Mouse (Mus musculus) layer of hippocampus, adult 11-12 months (tissue): ENCODE measurements around the gene Sapcd2.
"Not testable (repeated sequence)": the region's sequence is repeated elsewhere in the genome, so short reads cannot be mapped to it uniquely, and the experiment has no call there.

ENCODE experiments used
- DNase-seq: peaks from one replicate; pipeline ENCODE4 v3.0.0; 2022; ENCODE audit warnings: low spot score

Gene Sapcd2

DNA sequence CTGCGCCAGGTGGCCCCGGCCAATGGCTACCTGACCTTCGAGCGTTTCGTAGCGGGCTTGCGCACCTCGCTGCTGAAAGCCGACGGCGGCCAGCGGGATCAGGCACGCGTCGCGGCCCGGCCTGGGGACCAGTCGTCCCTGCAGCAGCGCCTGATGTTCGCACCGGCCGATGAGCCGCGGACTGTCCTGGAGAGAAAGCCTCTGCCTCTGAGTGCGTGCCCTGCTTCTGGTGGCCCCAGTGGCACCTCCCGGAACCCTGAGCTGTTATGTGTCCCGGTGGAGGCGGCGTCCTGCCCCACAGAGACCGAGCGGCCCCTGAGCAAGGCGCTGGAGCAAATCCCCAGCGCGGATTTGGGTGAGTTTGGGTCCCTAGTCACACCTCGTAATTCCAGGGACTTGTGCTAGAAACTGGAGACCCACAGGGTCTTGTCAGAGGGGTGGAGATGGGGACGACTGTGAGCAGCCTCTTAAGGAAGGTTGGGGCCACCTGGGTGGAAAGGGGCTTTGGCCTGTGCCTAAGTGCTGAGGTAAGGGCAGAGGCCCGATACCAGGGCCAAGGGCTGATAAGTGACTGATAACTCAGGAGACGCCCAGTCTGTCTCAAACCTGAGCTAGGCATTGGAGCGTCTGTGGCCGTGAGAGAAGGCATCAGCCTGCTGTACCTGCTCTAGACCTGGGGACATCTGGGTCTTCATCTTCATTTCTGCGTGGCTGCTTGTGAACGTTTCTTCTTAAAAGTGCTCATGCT is 697 bp downstream of the Sapcd2 start:
- DNase-seq = no peak

GRCm38 (mm10) chr2:25373431-25373830 is 1.3 kb downstream of the Sapcd2 start:
- DNase-seq = no peak

DNA sequence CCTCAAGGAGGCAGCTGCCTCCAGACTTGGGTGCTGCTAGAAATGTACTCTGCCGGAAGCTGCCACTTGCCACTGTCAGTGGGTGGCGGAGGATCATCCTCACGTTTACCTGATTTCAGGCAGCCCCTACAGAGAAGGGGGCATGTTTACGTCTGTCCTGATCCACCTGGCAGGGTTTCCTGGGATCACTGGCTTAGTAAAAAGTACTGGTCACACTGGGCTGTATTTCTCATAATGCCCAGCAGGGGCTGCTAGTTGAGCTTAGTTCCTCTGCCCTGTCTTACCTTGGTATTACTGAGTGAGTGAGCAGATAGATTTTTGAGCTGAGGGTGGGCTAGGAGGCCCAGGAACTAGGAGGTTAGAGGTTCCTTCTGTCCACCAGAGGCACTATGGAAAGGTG is 4.5 kb downstream of the Sapcd2 start:
- DNase-seq = peak; percentile 61

- no peak for DNase-seq
Measured at GRCm38 (mm10) chr2:25384492-25384891, 12.4 kb downstream of the Sapcd2 start.

DNA sequence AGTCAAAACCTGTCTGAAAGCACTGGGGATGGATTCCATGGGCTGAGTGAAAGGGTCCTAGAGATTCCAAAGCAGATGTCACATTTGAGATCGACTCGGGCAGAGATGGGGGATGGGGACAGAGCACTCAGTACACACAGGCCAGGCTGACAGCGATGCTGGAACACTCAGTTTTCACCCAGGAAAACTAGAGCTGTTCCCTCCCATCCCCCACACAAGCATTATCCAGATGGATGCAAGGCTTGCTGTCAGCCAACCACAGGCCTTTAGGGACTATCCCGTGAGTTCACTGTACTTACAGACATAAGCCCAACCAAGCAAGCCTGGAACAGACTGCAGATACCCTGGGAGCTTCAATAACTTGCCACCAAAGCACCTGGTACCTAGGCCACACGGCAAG is 19.1 kb downstream of the Sapcd2 start:
- no peak for DNase-seq

- DNase-seq = peak; percentile 56
Measured at GRCm38 (mm10) chr2:25394281-25395221, 22.4 kb downstream of the Sapcd2 start.

DNA sequence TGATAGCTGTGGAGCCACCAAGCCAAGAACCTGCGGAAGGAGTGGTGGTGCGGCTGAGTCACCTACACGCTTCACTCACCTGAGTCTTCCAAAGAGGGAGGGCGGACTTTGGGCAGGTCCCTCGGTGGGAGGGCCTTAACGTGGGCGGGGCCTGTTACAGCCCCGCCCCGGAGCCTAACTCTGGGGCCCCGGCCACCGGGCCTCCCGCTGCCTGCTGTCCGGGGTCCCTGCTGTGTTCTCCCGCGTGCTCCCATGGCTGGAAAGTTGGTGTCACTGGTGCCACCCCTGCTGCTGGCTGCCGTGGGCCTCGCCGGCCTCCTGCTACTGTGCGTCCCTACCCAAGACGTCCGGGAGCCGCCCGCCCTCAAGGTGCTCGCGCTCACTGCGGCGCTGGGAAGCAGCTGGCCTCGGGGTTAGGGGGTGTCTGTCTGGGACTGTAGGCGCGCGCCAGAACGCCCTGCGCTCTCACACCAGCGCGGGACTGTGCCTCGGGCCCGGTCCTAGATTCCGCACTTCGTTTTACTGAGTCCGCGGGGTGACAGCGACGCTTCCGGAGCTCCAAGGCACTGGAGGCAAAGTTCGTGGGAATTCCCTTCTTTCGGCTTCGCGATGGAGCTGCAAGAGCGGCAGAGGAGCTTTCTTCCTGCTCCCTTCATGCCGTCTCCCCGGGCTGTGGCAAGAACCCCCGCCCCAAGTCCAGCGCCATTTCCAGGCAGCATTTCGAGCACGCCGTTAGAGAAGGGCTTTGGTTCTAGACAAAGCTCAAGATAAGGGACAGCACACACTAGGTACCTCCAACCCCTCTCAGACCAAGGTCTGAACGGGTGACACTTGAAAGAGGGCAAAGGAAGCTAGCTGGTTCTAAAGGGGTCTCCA is 23.8 kb downstream of the Sapcd2 start, which contains the start of gene Entpd2:
Gene Entpd2, plus strand, starts transcription at position 154 of the 876 bp plus-strand sequence.
- DNase-seq = no peak

GRCm38 (mm10) chr2:25396597-25396983 is 24.5 kb downstream of the Sapcd2 start:
- no peak for DNase-seq

GRCm38 (mm10) chr2:25397010-25397409 is 24.9 kb downstream of the Sapcd2 start:
- DNase-seq = no peak

- no peak for DNase-seq
Measured at GRCm38 (mm10) chr2:25398065-25398464, 25.9 kb downstream of the Sapcd2 start.

- no peak for DNase-seq
Measured at GRCm38 (mm10) chr2:25399051-25399450, 26.9 kb downstream of the Sapcd2 start, which contains the start of gene Npdc1. Npdc1 (plus strand) TSS chr2:25399351.

DNA sequence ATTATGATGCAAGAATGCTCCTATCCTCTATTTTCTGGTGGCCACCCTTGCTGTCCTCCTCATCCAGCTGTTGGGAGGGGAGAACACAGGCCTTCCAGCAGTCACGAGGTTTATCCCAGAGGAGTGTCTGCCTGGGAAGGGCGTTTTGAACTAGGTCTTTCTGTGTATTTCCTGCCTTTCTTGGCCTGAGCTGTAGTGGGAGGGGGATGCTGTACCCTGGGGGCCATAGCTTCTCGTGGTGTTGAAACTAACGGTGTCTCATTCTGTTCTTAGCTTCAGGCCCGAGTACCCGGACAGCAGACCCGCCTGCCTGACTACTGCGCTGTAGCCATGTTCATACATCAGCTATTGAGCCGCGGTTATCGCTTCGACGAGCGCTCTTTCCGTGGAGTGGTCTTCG is 28.2 kb downstream of the Sapcd2 start:
- DNase-seq = no peak

- no peak for DNase-seq
Measured at GRCm38 (mm10) chr2:25400764-25401163, 28.6 kb downstream of the Sapcd2 start.

GRCm38 (mm10) chr2:25402377-25402971 is 30.4 kb downstream of the Sapcd2 start:
- peak; percentile 84 for DNase-seq

GRCm38 (mm10) chr2:25402972-25403601 is 31.0 kb downstream of the Sapcd2 start:
- DNase-seq = peak; percentile 91

DNA sequence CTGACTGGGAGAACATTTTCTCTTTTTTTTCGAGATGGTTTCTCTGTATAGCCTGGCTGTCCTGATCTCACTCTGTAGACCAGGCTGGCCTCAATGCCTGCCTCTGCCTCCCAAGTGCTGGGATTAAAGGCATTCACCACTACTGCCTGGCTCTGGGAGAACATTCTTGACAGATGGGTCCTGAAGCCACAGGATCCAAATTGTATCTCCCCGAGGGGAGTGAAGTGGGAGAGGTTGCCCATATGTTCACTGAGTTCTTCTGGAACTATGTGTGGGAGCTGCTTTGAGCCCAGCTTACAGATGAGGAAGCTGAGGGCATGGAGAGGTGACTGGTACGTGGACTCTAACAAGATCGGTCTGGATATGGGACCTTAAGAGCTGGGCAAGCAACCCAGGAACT is 31.9 kb downstream of the Sapcd2 start:
- no peak for DNase-seq

- DNase-seq = no peak
Measured at GRCm38 (mm10) chr2:25408908-25409307, 36.8 kb downstream of the Sapcd2 start.

GRCm38 (mm10) chr2:25413436-25413835 is 41.3 kb downstream of the Sapcd2 start:
- DNase-seq = not testable (repeated sequence)

- DNase-seq = no peak
Measured at GRCm38 (mm10) chr2:25417426-25417825, 45.3 kb downstream of the Sapcd2 start.

DNA sequence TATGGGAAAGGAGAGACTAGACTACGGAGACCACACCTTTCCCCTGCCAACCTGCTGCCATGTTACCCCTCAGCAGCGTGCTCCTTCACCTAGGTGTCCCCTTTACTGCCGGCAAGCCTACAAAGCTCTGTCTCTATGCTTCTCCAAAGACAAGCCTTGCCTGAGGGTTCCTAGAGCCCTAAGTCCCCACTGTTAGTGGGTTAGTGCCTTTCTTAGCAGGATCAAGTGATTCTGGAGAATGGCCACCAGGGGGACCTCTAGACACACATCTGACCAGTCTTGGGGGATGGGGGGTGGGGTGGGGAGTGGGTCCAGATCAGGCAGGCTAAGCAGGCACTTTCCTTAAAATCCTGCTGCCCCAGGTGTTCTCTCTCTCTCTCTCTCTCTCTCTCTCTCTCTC is 49.8 kb downstream of the Sapcd2 start:
- DNase-seq = peak; percentile 48
